Mouse (Mus musculus) megakaryocyte, embryonic 14.5 days (primary cell): Measurements from ENCODE around the gene Kcnip4. TPM values are rescaled to one million over a fixed set of nuclear protein-coding genes. Genes with fewer than 3 reads are reported as not detected.

Experiments
- H3K27me3 ChIP-seq: replicated peaks from 2 replicates; pipeline ENCODE3; 2012; ENCODE audit warnings: inconsistent platforms
- H3K36me3 ChIP-seq: replicated peaks from 2 replicates; pipeline ENCODE3; 2012; ENCODE audit warnings: low read length, inconsistent platforms, mixed read lengths
- H3K4me1 ChIP-seq: 2 replicates; pipeline ENCODE4 v1.6.1; 2012; ENCODE audit warnings: inconsistent platforms
- H3K4me3 ChIP-seq: replicated peaks from 2 replicates; pipeline ENCODE3; 2012; ENCODE audit warnings: moderate library complexity, mild to moderate bottlenecking, inconsistent platforms
- H3K9me3 ChIP-seq: 2 replicates; pipeline ENCODE4 v1.6.1; 2012; ENCODE audit warnings: inconsistent platforms
- FLI1 ChIP-seq: IDR thresholded peaks from 2 replicates; pipeline ENCODE4 v1.6.1; 2012; ENCODE audit warnings: low read length, inconsistent platforms, mixed read lengths
- GATA1 ChIP-seq: IDR thresholded peaks from 3 replicates; pipeline ENCODE4 v1.6.1; 2012; ENCODE audit warnings: mixed read lengths, low read length, inconsistent platforms, borderline replicate concordance
- polyA plus RNA-seq: library from polyadenylated mRNA; stranded (reverse); fragments of >175 nt; gene quantifications from 2 replicates; pipeline ENCODE4 v1.2.3, GENCODE M21; 2012; ENCODE audit warnings: low replicate concordance; ENCODE audit not compliant: insufficient read depth

Kcnip4 gene
- polyA plus RNA-seq, 1 experiment = not detected

- no peak for TF ChIP-seq GATA1
- no peak for TF ChIP-seq FLI1
- H3K4me1 ChIP-seq = no peaks in the 10 kb centered on the region
- H3K36me3 ChIP-seq = no peaks in the 10 kb centered on the region
- no peaks in the 10 kb centered on the region for H3K9me3 ChIP-seq
- no peaks in the 10 kb centered on the region for H3K27me3 ChIP-seq
- H3K4me3 ChIP-seq = no peak overlapping the region
Observed at GRCm38 (mm10) chr5:49318661-49319060, 206.0 kb downstream of the Kcnip4 start.

- Histone ChIP-seq H3K27me3 (no peaks in the 10 kb centered on the region), H3K4me3 (no peak overlapping the region), H3K9me3 (no peaks in the 10 kb centered on the region), H3K36me3 (no peaks in the 10 kb centered on the region), H3K4me1 (no peaks in the 10 kb centered on the region)
- TF ChIP-seq FLI1 (no peak), GATA1 (no peak)
Observed at GRCm38 (mm10) chr5:49317869-49318268, 206.8 kb downstream of the Kcnip4 start.

GRCm38 (mm10) chr5:49306796-49307195 is 217.9 kb downstream of the Kcnip4 start:
- no peaks in the 10 kb centered on the region for H3K27me3 ChIP-seq
- no peak overlapping the region for H3K4me3 ChIP-seq
- TF ChIP-seq GATA1 (no peak), FLI1 (no peak)
- H3K9me3 ChIP-seq = peaks cover 6% of the 10 kb centered on the region; the same call in 1 of the 2 replicates
- no peaks in the 10 kb centered on the region for H3K36me3 ChIP-seq
- H3K4me1 ChIP-seq = no peaks in the 10 kb centered on the region

DNA sequence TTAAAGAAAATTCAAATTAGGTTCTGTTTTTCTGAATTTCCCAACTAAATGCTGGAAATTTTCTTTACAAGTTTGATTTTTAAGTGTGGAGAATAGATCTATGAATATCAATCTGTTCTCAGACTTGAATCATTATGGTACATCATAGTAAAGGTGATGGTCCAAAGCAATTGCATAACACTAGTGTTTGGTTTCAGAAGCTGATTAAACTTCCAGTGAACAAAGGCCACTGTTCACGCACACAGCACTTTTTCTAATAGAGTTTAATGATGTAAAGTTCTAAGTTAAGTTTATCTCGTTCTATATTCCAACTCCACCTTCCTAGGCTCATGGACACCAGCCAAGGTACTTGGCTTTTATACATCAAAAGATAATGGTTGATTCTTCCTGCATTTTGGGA is 219.4 kb downstream of the Kcnip4 start:
- H3K36me3 ChIP-seq = no peaks in the 10 kb centered on the region
- H3K9me3 ChIP-seq = no peaks in the 10 kb centered on the region
- H3K27me3 ChIP-seq = no peaks in the 10 kb centered on the region
- no peaks in the 10 kb centered on the region for H3K4me1 ChIP-seq
- no peak for TF ChIP-seq GATA1
- TF ChIP-seq FLI1 = no peak
- H3K4me3 ChIP-seq = no peak overlapping the region

DNA sequence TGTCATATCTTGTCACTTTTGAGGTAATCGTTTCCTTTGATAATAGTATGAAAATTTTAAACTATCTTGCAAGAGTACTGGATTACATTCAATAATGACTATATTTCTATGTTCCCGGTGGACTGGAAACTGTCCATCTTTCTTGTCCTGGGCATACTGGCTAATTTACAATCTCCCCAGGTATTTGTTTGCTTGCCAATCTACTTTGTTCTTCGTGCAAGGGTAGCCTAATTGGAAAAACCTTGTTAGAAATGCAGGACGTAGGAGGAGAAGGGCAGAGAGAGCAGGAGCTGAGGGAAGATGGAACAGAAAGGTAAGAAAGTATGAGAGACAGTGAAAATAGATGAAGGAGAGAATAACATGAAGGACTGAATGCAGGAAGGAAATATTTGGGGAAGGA is 226.1 kb downstream of the Kcnip4 start:
- Histone ChIP-seq H3K9me3 (no peaks in the 10 kb centered on the region), H3K27me3 (no peaks in the 10 kb centered on the region), H3K4me3 (no peak overlapping the region), H3K4me1 (no peaks in the 10 kb centered on the region), H3K36me3 (no peaks in the 10 kb centered on the region)
- TF ChIP-seq FLI1 (no peak), GATA1 (no peak)

GRCm38 (mm10) chr5:49292421-49292820 is 232.3 kb downstream of the Kcnip4 start:
- Histone ChIP-seq H3K4me3 (no peak overlapping the region), H3K9me3 (no peaks in the 10 kb centered on the region), H3K4me1 (no peaks in the 10 kb centered on the region), H3K27me3 (no peaks in the 10 kb centered on the region), H3K36me3 (no peaks in the 10 kb centered on the region)
- no peak for TF ChIP-seq FLI1
- no peak for TF ChIP-seq GATA1

DNA sequence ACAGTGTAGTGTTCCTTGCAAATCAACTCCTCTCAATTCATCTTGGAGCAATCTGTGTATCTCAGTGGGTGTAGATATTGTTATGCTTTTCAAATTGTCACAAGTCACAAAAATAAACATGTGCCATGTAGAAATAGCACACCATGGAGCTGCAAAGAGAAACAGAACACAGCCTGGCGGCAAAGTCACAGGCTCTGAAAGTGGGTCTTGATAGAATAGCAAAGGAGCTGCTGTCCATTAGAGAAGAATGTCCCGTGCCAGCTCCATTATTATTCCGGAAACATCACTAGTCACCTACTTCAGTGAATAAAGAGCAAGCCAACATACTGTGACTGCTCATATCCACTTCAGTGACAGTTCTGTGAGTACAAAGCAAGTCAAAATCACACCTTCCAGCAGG is 232.9 kb downstream of the Kcnip4 start:
- Histone ChIP-seq H3K27me3 (no peaks in the 10 kb centered on the region), H3K9me3 (no peaks in the 10 kb centered on the region), H3K36me3 (no peaks in the 10 kb centered on the region), H3K4me3 (no peak overlapping the region), H3K4me1 (no peaks in the 10 kb centered on the region)
- TF ChIP-seq GATA1 (no peak), FLI1 (no peak)

DNA sequence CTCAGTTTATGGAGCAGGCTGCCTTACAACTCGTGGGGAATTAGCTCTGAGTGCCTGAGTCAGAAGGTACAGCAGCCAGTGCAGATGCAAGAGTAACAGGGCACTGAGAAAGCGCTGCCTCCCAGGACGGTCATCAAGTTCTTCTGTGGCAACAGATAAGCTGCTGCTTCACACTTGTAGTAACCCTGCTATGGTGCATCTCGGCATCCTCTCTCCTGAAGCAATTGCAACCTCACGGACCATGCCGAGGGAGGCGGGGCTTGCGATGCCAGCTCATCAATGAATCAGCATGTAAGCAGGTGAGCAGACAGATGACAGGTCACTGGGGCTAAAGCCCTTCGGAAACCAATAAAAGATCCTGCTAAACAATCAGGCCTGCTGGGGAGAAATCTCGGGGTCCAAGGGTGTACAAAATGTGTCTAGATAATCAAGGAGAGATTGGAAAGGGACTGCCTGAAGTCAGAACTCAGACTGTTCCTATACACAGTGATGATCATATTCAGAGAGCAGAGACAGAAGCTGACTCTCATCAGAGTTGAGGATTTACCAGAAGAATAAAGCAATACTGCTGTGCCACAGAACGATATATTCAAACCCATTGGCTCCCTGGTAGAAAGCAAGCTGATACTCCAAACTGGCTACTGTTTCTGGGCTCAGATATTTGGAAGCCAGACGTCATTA is 239.1 kb downstream of the Kcnip4 start:
- Histone ChIP-seq H3K36me3 (no peaks in the 10 kb centered on the region), H3K9me3 (no peaks in the 10 kb centered on the region), H3K27me3 (no peaks in the 10 kb centered on the region), H3K4me3 (peak overlapping the region; percentile 26), H3K4me1 (no peaks in the 10 kb centered on the region)
- no peak for TF ChIP-seq GATA1
- TF ChIP-seq FLI1 = no peak

GRCm38 (mm10) chr5:49284776-49285175 is 239.9 kb downstream of the Kcnip4 start:
- TF ChIP-seq GATA1 = no peak
- no peak for TF ChIP-seq FLI1
- Histone ChIP-seq H3K4me3 (no peak overlapping the region), H3K27me3 (no peaks in the 10 kb centered on the region), H3K4me1 (no peaks in the 10 kb centered on the region), H3K9me3 (no peaks in the 10 kb centered on the region), H3K36me3 (no peaks in the 10 kb centered on the region)

- TF ChIP-seq GATA1 (no peak), FLI1 (no peak)
- Histone ChIP-seq H3K4me3 (no peak overlapping the region), H3K27me3 (no peaks in the 10 kb centered on the region), H3K36me3 (no peaks in the 10 kb centered on the region), H3K9me3 (no peaks in the 10 kb centered on the region), H3K4me1 (no peaks in the 10 kb centered on the region)
Observed at GRCm38 (mm10) chr5:49283403-49283802, 241.3 kb downstream of the Kcnip4 start.
